Mouse (Mus musculus) cerebellum, postnatal 4 days (tissue): ENCODE results near the gene Tek.
"Not testable (repeated sequence)": the region's sequence is repeated elsewhere in the genome, so short reads cannot be mapped to it uniquely, and the experiment has no call there.

Source experiments
- DNase-seq, 2 experiments: peaks; one replicate each; pipeline ENCODE4 v3.0.0; 2022; ENCODE audit warnings: low spot score in 2 of 2, mixed read lengths in 1 of 2

Gene Tek

DNA sequence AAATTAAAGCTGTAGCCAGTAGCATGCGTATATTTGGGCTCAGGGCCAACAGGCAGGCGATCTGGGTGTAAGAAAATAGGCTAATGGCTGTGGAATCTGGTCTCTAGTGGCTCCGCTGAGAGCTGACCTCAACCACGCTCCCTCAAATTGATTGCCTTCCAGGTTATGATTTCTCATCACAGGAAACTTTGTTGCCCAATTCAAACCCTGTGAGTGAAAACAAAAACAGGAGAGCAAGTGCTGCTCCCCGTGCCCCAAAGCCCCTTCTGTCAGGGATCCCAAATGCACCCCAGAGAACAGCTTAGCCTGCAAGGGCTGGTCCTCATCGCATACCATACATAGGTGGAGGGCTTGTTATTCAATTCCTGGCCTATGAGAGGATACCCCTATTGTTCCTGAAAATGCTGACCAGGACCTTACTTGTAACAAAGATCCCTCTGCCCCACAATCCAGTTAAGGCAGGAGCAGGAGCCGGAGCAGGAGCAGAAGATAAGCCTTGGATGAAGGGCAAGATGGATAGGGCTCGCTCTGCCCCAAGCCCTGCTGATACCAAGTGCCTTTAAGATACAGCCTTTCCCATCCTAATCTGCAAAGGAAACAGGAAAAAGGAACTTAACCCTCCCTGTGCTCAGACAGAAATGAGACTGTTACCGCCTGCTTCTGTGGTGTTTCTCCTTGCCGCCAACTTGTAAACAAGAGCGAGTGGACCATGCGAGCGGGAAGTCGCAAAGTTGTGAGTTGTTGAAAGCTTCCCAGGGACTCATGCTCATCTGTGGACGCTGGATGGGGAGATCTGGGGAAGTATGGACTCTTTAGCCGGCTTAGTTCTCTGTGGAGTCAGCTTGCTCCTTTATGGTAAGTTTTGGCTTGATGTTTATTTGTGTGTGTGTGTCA is at the start of gene Tek:
Gene Tek (plus strand): TSS at position 452 of the 894 bp plus-strand sequence.
- DNase-seq = no peak

DNA sequence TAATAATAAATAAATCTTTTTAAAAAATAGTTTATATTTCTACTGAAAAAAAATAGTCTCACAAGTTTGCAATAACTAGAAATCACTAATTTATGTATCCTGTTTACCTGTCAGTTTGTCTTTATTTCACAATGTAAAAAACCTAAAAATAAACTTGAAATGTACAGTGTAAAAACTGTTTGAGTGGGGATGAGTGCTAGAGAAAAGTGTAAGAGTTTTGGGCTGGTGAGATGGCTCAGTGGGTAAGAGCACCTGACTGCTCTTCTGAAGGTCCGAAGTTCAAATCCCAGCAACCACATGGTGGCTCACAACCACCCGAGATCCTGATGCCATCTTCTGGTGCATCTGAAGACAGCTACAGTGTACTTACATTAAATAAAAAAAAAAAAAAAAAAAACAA is 49.3 kb upstream of the Tek start:
- DNase-seq = not testable (repeated sequence)

DNA sequence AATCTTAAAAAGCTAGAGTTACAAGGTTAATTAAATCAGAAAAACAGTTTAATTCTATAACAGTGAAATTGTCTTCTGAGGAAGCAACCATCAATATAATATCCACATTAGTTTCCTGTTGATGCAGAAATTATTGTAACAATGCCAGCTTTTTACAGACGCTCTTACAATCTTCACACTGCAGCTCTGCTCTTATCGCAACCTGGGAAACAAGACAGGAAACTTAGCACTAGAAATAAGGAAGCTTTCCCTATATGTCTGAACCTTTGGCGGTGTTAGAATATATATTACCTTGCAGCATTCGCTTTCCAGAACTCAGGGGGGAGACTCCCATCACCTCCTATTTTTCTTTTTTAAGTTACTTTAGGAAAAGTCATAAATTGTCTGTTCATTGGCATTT is 48.0 kb upstream of the Tek start:
- no peak for DNase-seq

DNA sequence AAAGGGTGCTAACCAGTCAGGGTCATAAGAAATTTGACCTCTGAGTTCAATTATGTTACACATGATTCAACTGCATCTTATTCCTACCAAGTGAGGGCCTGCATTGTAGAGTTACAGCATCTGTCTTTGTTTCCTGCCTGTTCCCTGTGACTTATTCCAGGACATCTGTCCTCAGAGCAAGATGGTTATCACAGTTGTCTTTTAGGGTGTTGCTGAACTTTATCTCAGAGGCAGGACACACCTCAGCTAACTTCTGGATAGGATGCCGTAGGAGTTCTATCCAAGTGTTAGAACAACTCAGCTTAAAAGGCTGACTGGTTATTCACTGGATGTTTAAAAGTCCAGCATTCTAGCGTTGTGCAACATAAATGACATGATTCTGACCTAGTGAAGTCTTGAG is 46.9 kb upstream of the Tek start:
- DNase-seq = no peak

DNA sequence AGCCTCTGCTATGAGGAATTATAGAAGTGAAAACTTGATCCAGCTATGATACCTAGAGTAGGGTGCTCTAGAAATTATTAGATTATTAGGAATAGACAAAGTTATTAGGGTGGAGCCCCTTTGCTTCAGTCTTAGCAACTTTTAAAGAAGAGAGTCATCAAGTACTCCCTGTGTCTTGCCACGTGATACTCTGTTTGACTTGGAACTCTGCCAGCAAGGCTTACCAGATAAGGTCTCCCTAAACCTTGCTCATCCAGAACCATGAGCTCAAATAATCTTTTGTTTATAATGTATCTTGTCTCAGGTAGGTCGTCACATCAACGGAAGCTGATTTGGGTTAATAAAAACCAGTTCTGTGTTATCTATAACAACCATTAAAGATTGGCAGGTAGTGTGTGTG is 42.7 kb upstream of the Tek start:
- no peak for DNase-seq

DNA sequence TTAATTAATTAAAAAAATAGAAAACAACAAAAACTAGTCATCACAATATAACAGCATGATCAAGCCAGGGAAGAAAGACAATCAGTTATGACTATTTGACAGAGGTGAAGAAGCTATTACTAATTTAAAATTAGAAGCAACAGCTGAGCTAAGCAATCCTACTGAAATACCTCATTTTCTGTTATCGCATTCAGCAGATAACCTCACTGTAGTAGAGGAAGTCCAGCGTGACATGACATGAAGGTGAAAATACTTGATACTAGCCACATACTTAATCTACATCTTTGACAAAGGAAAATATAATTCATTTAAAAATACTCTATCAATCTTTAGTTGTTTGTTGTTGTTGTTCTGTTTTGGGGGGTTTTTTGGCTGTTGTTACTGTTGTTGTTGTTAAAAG is 28.1 kb upstream of the Tek start:
- DNase-seq = no peak

DNA sequence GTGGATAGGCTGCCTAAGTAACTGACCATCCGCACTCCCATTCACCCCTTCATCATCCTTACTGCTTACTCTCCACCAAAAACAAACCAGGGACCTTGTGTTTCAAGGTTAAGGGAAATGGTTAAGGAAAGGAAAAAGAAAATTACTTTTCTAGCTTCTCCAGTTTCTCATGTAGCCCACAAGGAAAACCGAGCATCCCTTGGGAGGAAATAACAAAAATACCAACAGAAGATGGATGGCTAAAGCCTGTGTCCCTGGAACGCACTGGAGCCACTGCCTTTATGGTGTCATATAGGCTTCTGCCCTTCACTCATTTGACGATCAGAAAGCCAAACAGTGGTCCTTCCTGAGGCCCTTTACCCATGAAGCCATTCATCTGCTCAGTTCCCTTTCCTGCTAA is 27.7 kb upstream of the Tek start:
- no peak for DNase-seq

DNA sequence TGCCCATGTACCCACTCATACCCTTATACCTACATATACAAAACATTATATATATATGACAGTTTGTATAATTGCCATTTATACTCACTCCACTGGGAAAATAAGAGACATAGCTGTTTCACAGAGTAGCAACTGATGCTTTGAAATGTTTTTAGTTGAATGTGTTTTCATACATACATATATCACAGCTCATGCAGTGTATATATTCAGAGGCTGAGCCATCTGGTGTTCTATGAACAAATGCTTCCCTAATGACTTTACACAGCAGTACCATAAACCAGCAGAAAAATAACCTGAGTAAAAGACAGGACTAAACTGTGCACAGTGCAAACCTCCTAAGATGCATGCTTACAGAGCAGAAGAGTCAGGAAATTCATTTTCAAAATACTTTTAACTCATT is 25.3 kb upstream of the Tek start:
- DNase-seq = no peak

DNA sequence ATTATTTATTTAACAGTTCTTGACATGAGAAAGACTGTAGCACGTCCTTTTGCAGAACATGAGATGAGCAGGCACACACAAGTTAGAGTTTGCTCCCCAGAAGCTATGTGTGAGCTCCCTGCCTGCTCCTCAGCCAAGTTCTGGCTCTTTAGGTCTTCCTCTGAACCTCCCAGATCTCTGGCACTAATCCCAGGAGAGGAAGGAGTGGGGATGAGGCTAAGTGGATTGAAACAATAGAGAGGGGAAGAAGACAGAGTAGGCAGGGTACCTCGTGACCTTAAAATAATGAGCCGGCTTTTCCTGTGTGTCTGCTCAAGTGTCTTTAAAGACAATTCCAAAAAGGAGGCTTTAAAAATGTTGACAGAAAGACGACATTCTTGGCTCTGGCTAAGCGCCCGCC is 23.9 kb upstream of the Tek start:
- DNase-seq = no peak

DNA sequence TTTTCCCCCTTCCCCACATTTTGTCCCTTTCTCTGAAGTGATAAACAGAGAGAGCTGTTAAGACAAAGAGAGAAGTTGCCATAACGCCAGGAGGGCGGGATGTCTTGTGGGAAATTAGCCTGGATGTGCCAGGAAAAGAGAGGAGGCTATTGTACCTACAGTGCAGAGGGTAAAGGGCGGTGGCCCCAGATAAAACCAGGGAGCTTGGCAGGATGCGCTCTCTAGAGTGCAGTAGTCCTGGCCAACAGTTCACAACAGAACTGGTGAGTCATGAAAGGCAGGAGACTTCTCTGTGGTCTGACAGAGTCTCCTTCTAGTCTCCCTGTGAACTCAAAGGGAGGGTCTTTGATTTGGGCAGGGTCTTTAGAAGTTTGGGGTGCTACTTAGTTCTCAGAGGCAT is 13.3 kb upstream of the Tek start:
- no peak for DNase-seq

DNA sequence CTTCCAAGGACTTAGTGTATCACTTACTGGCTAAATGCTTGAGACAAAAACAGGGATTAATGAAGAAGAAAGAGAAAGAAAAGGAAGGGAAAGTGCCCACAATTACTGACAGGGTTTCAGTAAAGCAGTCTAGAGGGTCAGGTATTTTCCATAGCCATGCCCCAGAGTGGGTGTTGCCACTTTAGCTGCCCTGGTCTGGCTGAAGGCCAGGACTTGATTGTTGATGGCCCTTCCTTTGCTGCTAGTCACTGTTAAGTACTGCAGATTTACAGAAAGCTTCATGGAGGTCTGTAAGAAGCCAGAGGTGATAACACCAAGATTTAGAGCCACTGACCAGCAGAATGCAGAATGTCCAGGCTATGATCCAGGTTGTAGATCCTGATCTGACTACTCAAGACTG is 6.4 kb upstream of the Tek start:
- no peak for DNase-seq

DNA sequence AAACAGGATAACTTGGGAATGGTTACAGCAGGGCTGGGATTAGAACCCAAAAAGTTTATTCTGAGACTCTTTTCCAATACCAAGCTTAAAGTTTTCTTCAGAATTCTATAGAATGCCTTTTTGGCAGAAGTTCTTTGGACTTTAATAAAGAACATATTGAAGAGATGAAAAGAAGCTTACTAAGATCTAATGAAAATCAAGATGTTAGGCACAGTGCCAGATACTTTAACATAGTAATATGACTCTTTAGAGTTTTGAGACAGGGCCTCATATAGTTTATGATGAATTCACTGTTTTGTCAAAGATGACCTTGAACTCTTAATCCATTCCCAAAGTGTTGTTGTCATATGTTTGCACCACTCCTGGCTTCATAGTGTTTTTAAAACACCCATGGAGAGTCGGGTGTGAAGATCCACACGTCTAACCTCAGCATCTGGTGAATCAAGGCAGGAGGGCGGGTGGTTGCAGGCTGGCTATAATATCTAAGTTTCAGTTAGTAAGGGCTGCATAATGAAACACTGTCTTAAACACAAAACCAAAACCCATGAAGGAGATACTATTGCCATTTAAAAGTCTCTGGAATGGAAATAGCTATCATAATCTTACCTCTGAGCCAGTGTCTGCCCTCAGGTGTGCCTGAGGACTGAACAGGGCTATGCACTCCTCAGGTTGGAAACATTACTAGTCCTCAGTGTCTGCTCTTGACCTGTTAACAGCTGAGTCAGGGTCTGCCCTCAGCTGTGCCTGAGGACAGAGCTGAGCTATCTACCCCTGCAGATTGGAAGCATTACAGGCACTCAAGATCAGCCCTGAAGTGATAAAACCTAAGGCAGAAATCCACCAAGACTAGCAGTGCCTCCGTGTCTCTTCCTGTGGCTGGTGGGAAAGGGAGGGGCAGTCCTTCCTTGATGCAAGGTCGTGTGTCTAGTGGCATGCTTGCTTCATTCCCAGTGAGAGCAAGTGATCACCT is 1.5 kb upstream of the Tek start:
- no peak for DNase-seq

DNA sequence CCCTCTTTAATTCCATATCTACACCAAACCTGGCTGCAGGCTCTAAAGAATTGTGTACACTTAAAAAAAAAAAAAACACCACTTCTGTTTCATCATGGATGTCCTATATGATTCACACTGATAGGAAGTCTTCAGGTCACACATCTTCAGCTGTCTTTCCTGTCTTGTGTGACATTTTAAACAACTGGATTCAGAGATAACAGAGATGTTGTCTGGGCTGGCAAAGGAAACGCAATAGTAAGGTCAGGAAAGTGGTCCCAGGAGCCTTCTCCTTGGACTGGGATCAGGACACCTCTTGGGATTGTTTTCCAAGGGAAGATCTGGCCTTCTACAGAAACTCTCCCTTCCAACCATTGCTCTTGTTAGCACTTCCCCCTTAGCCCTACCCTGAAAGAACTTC is 2.7 kb downstream of the Tek start:
- DNase-seq = no peak

DNA sequence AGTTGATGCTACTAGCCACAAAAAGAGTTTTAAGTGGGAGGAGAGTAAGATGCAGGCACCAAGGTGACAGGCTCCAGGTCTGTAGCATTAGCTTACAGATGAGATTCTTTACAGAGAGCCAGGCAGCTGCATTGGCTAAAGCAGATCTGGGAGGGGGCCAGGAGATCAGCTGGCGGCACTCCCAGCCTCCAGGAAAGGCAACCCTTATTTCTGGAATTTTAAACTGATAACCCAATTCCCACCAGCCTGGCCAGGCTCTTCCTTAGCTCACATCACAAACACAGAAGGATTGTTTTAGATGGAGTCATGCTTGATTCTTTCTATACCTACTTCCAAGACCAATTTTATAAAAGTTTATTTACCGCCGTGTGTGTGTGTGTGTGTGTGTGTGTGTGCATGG is 6.7 kb downstream of the Tek start:
- no peak for DNase-seq

DNA sequence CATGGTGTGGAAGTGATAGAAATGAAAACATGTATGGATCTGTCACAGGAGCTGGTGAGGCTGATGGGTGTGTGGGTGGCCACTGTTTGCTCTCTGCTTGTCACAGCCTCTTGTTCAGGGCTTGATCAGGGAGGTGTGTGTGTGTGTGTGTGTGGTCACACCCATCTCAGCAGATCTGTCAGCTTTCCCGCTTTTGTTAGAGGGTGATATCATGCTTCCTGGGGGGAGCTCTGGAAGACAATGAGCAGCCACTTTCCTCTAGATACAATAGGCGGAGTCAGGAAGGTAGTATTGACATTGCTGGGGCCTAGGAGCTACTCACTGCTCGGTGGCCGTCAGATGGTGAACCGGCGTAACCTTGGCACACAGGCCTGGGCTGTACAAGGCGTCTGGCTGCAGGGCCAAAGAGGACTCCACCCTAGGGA is 7.3 kb downstream of the Tek start:
- no peak for DNase-seq

DNA sequence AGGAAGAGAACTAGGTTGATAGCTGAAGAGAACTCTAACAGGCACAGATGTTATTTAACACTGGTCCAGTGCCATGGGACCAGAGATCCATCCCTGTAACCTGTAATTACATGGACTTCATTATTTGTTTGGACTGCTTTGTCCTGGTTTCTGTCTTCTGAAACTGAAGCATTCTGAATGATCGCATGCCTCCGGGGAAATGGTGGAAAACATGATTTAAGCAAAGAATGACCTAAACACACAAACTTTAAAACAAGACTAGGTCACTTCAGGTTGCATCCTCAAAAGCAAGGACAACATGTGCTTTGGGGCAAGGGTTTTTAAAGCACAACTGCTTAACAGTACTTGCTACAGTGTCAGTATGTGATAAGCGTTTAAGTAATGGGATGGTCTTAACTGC is 8.2 kb downstream of the Tek start:
- DNase-seq = no peak

DNA sequence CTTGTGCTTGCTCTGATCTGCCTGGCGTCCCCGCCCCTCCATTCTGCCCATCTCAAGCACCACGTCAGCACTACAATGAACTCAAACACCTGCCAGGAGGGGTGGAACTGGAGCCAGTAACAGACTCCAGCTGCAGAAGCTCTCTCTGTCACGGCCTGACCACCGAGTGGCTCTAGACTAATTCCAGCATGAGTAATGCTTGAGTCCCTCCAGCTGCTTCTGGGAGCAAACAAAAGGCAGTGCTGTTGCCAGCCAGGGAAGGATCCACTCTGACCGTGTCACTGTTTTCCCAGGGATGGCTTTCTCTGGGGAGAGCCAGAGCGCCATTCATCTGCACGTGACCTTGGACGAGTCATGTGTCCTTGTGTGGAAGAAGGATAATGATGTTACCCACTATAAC is 13.4 kb downstream of the Tek start:
- no peak for DNase-seq

DNA sequence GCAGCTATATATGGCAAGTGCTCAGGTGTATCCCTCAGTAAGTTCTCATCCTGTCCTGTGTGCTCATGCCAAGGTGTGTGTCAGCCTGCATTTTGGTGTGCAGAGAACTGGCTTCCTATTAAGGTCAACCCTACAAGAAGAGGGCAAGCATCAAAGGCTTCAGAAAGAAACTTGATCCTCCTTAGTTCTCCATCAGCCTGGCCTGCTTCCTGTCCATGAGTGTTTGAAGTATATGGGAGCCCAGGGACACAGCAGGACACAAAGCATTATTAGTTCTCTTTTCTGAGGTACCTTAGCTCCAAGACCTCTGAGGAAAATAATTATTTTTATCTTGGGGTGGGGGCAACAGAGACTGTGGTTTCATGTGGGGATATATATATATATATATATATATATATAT is 26.1 kb downstream of the Tek start:
- no peak for DNase-seq

DNA sequence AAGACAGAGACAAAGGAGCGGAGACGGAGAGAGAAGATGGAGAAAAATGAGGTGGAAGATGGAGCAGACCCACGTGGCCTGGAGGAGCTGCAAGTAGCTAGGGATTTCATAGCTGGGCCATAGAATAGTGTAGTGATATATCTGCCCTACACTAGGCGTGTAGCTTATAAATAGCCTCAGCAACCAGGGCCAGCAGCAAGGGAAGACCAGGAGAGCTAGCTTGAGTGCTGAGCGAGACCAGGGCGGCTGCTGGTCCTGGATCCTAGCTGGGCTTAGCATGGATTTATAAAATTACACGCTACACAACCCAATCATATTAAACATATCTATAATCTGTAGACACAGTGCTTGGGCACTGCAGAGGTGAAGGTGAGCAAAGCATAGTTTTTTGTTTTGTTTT is 27.1 kb downstream of the Tek start:
- no peak for DNase-seq

DNA sequence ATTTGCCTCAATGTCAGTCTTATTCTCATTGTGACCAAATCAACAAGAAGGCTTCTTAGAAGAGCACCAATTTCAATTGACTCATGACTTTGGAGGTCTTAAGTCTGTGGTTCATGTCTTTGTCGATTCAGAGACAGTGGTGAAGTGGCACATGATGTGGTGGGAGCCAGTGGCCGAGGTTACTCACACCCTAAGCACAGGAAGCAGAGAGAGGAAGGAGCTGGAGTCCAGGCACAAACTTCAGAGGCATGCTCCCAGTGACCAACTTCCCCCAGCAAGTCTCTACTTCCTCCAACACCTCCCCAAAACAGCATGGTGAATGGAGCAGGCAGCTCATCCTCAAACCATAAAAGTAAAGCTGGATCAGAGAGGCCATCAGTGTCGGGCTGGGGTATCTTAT is 29.5 kb downstream of the Tek start:
- DNase-seq = no peak

DNA sequence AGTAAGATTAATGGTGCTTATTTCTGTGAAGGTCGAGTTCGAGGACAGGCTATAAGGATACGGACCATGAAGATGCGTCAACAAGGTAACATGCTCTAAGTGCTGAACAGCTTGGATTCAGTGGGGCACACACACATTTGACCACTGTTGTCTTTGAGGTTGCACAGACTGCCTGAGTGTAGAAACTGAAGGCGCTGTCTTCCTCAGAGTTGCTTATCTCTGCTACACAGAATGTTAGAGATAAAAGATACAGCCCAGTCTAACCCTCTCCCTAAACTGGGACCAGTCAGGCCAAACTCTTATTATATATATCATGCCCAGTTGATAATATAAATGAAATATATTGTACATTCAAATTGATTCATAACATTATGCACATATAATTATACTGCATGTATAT is 42.0 kb downstream of the Tek start:
- DNase-seq = no peak

DNA sequence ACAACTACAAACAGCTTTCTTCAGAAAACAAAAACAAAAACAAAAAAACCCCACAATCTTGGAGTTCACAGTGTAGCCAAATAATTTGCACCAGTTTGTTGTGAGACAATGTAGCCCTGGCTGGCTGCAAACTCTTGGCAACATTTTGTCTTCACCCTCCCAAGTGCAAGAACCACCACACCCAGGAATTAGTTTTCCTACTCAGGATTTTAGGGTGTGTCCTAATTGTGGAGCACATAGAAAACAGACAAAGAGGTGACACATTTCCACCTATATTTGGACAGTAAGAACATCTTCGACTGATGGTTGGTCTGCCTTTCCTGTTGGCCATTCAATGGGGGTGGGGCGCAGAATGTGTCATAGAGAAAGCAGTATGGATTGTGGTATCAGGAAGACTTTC is 46.8 kb downstream of the Tek start:
- no peak for DNase-seq

DNA sequence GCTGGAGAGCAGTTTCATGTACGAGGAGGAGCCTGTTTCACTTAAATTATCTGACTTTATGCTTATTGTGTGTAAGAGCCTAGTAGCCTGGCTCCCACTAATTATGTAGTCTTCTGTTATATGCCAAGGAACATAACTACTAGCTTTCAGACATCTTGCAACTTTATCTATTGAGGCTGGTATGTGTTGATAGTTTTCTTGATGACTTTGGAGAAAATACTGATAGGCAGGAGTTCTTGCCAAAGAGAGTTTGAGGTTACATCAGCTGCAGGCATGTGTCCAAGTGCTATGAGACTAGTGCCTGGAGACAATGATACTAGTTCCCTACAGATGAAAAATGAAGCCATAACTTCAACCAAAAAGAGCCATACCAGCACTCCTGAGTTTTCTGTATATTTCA is 64.1 kb downstream of the Tek start:
- DNase-seq = no peak
